ENCODE assay signal across 9 mouse cellular contexts in the genomic region with DNA sequence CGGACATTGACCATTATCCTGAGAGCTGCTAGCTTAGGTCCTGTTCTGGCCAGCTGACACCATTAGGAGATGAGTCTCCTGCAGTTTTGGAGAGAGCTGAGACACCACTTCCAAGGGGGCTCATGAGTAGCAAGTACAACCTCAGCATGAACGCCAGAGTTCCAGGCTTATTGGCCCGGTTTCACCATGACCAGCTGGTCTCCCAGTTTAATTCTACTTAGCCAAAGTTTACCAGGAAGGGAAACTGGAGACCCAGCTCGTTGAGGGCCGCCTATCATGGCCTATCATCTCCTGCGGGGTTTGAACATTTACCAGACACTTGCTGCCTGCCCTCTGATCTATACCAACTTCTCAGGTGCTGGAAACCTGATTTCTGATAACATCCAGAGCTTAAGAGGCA. TPM values are rescaled to one million over a fixed set of nuclear protein-coding genes. Genes with fewer than 3 reads are reported as not detected.
DNase-seq lines count a peak whose midpoint lies in the region; ATAC-seq and TF ChIP-seq lines count a peak whose summit lies in the region.
"Had no signal": no experiment of that assay in that cellular context is flagged by ENCODE, and none has a peak within 500 bp of the region (broad histone marks: within the 10 kb centered on the region; RNA-seq: fewer than 3 reads in every experiment).

No protein-coding gene starts in this region.

- H3K9me3 ChIP-seq in hindbrain, embryonic 10.5 days = no peaks in the 10 kb centered on the region
- no peaks in the 10 kb centered on the region for H3K9me3 ChIP-seq in hindbrain, embryonic 12.5 days (replicated peaks)
- no peaks in the 10 kb centered on the region for H3K9me3 ChIP-seq in ES-E14 (ENCODE audit: control insufficient read depth, insufficient read depth, low read depth, low read length)
- H3K9me3 ChIP-seq in heart, embryonic 11.5 days (replicated peaks; ENCODE audit: control insufficient read depth, low read length) = no peaks in the 10 kb centered on the region
- H3K9me3 ChIP-seq in limb, embryonic 10.5 days (replicated peaks) = no peaks in the 10 kb centered on the region

- no peak for DNase-seq in hindbrain, embryonic 10.5 days (ENCODE audit: low spot score)
- no peak for DNase-seq in ES-E14 (ENCODE audit: low read depth, low spot score)
- no peak for DNase-seq in limb, embryonic 10.5 days (ENCODE audit: low spot score)
- no peak for DNase-seq in right cerebral cortex, postnatal 4 days
- no peak for DNase-seq in gastrocnemius, adult 18-20 months (ENCODE audit: low spot score)
- no peak for DNase-seq in c-Kit-positive CD71-positive TER-119-positive erythroid progenitor cells, embryonic 14.5 days (ENCODE audit: low spot score)

- no peak for ATAC-seq in hindbrain, embryonic 12.5 days (ENCODE audit: low FRiP score)
- no peak for ATAC-seq in heart, embryonic 11.5 days (replicated peaks; ENCODE audit: insufficient number of reproducible peaks, low FRiP score, low TSS enrichment)

- H3K4me2 ChIP-seq in hindbrain, embryonic 12.5 days (replicated peaks) = no peak overlapping the region
- H3K4me2 ChIP-seq in heart, embryonic 11.5 days = peak overlapping the region; percentile 27; the same call in 1 of the 2 replicates

- peaks cover 88% of the 10 kb centered on the region for H3K4me1 ChIP-seq in hindbrain, embryonic 10.5 days (replicated peaks)
- peaks cover 80% of the 10 kb centered on the region for H3K4me1 ChIP-seq in hindbrain, embryonic 12.5 days
- H3K4me1 ChIP-seq in ES-E14 (ENCODE audit: control insufficient read depth in 2 of 2, insufficient read depth in 2 of 2, low read length in 2 of 2, poor library complexity in 1 of 2) = peaks cover 12 to 60% of the 10 kb centered on the region in 2 experiments; a peak in 3 of 4 replicates
- peaks cover 83% of the 10 kb centered on the region for H3K4me1 ChIP-seq in heart, embryonic 11.5 days (ENCODE audit: control insufficient read depth, insufficient read depth, low read length)
- peaks cover 89% of the 10 kb centered on the region for H3K4me1 ChIP-seq in limb, embryonic 10.5 days

- peaks cover 33% of the 10 kb centered on the region for H3K36me3 ChIP-seq in hindbrain, embryonic 10.5 days
- H3K36me3 ChIP-seq in hindbrain, embryonic 12.5 days = peaks cover 27% of the 10 kb centered on the region
- H3K36me3 ChIP-seq in ES-E14 (ENCODE audit: control insufficient read depth, insufficient read depth, low read length, poor library complexity, severe bottlenecking) = peaks cover 38% of the 10 kb centered on the region
- H3K36me3 ChIP-seq in heart, embryonic 11.5 days (ENCODE audit: control insufficient read depth, insufficient read depth, low read length) = peaks cover 3% of the 10 kb centered on the region; the same call in 1 of the 2 replicates
- H3K36me3 ChIP-seq in limb, embryonic 10.5 days = peaks cover 60% of the 10 kb centered on the region

- WGBS in hindbrain, embryonic 10.5 days = 50% methylated on average over 6 of the region's 6 CpGs
- WGBS in hindbrain, embryonic 12.5 days = 45% methylated on average over 6 of the region's 6 CpGs
- 35% methylated on average over 6 of the region's 6 CpGs for WGBS in heart, embryonic 11.5 days (ENCODE audit: insufficient replicate concordance)
- 45% methylated on average over 6 of the region's 6 CpGs for WGBS in limb, embryonic 10.5 days

- no peaks in the 10 kb centered on the region for H3K27me3 ChIP-seq in hindbrain, embryonic 10.5 days (ENCODE audit: insufficient read depth, poor library complexity, severe bottlenecking)
- H3K27me3 ChIP-seq in hindbrain, embryonic 12.5 days = no peaks in the 10 kb centered on the region
- H3K27me3 ChIP-seq in heart, embryonic 11.5 days (ENCODE audit: control insufficient read depth, insufficient read depth, low read length) = no peaks in the 10 kb centered on the region
- H3K27me3 ChIP-seq in limb, embryonic 10.5 days (ENCODE audit: low read depth, poor library complexity, severe bottlenecking) = no peaks in the 10 kb centered on the region

- H3K4me3 ChIP-seq in hindbrain, embryonic 10.5 days = peak overlapping the region; percentile 14; the same call in 1 of the 2 replicates
- H3K4me3 ChIP-seq in hindbrain, embryonic 12.5 days = no peak overlapping the region
- peak overlapping the region in 1 of 2 experiments; percentile 35; a peak in 1 of 4 replicates for H3K4me3 ChIP-seq in ES-E14 (ENCODE audit: insufficient read depth in 1 of 2, low read depth in 1 of 2, low read length in 2 of 2, poor library complexity in 1 of 2, severe bottlenecking in 1 of 2)
- H3K4me3 ChIP-seq in heart, embryonic 11.5 days (ENCODE audit: low read depth, low read length) = no peak overlapping the region
- H3K4me3 ChIP-seq in limb, embryonic 10.5 days = 0 out of 2 replicates have a peak overlapping the region, but pooled peaks have one; percentile 7

- in situ Hi-C loops in ES-E14 (cut with MboI; ENCODE audit: low sequenced_read_pairs in 2 of 2, unreplicated experiment in 2 of 2) = no loop called here

- peak overlapping the region; percentile 63 for H3K27ac ChIP-seq in hindbrain, embryonic 10.5 days
- no peak overlapping the region; the same call in 1 of the 2 replicates for H3K27ac ChIP-seq in hindbrain, embryonic 12.5 days
- peak overlapping the region; percentile 81 for H3K27ac ChIP-seq in ES-E14 (ENCODE audit: insufficient read depth, low read depth, low read length, poor library complexity, severe bottlenecking)
- H3K27ac ChIP-seq in heart, embryonic 11.5 days (ENCODE audit: low read depth, low read length) = peak overlapping the region; percentile 58
- H3K27ac ChIP-seq in limb, embryonic 10.5 days = peak overlapping the region; percentile 59

- H3K9ac ChIP-seq in hindbrain, embryonic 12.5 days = no peak overlapping the region
- H3K9ac ChIP-seq in ES-E14 (ENCODE audit: insufficient read depth, low read depth, low read length, poor library complexity, severe bottlenecking) = peak overlapping the region; percentile 20; the same call in 1 of the 2 replicates
- H3K9ac ChIP-seq in heart, embryonic 11.5 days (ENCODE audit: low read depth, low read length) = no peak overlapping the region

TF ChIP-seq in ES-E14, 5 proteins besides CTCF, POLR2A, EP300 and RAD21:
- no peak for TF ChIP-seq ZNF384 (IDR thresholded peaks at IDR 0.05; ENCODE audit: low read depth, low read length)

RNA-seq across cellular contexts. Expression of a gene that starts 8.8 kb away (rescaled TPM):
- 77.7 and 90.1 TPM in 2 replicates for polyA plus RNA-seq in hindbrain, embryonic 10.5 days (2016; fragmentation: Nextera tagmentation; extraction: Ambion mirVana)
- 111 and 120 TPM in 2 replicates for polyA plus RNA-seq in hindbrain, embryonic 12.5 days (2016; fragmentation: Nextera tagmentation; extraction: Ambion mirVana)
- total RNA-seq in ES-E14 (2012; rRNA removed) = 108 and 147 TPM in 2 replicates
- polyA plus RNA-seq in heart, embryonic 11.5 days (2014; fragmentation: Nextera tagmentation; extraction: Ambion mirVana) = 30.0 and 37.5 TPM in 2 replicates
- polyA plus RNA-seq in limb, embryonic 10.5 days (2016; fragmentation: Nextera tagmentation; extraction: Ambion mirVana) = 90.0 and 110 TPM in 2 replicates
- total RNA-seq in gastrocnemius, adult 18-20 months (2021) = 10 to 100 TPM; 10.0 to 19.2 TPM

RNA-seq across cellular contexts. Expression of a gene that starts 25.4 kb away (rescaled TPM):
- 381 and 439 TPM in 2 replicates for polyA plus RNA-seq in hindbrain, embryonic 10.5 days (2016; fragmentation: Nextera tagmentation; extraction: Ambion mirVana)
- polyA plus RNA-seq in hindbrain, embryonic 12.5 days (2016; fragmentation: Nextera tagmentation; extraction: Ambion mirVana) = 347 and 376 TPM in 2 replicates
- 1,213 and 1,430 TPM in 2 replicates for total RNA-seq in ES-E14 (2012; rRNA removed)
- polyA plus RNA-seq in heart, embryonic 11.5 days (2014; fragmentation: Nextera tagmentation; extraction: Ambion mirVana) = 461 and 517 TPM in 2 replicates
- 449 and 506 TPM in 2 replicates for polyA plus RNA-seq in limb, embryonic 10.5 days (2016; fragmentation: Nextera tagmentation; extraction: Ambion mirVana)
- 100 to 1,000 TPM; 426 to 450 TPM for total RNA-seq in gastrocnemius, adult 18-20 months (2021)

RNA-seq across cellular contexts. Expression of a gene that starts 31.9 kb away (rescaled TPM):
- polyA plus RNA-seq in hindbrain, embryonic 10.5 days (2016; fragmentation: Nextera tagmentation; extraction: Ambion mirVana) = 0.37 and 0.80 TPM in 2 replicates
- polyA plus RNA-seq in hindbrain, embryonic 12.5 days (2016; fragmentation: Nextera tagmentation; extraction: Ambion mirVana) = 0.68 and 0.98 TPM in 2 replicates
- total RNA-seq in ES-E14 (2012; rRNA removed) = 2.3 TPM in 2 replicates
- 0.38 TPM in 1 of 2 replicates, not detected in the other for polyA plus RNA-seq in heart, embryonic 11.5 days (2014; fragmentation: Nextera tagmentation; extraction: Ambion mirVana)
- polyA plus RNA-seq in limb, embryonic 10.5 days (2016; fragmentation: Nextera tagmentation; extraction: Ambion mirVana) = 0.43 and 0.74 TPM in 2 replicates
- not detected for total RNA-seq in gastrocnemius, adult 18-20 months (2021)
- total RNA-seq: common myeloid progenitor, adult 5-6 weeks had no signal

RNA-seq across cellular contexts. Expression of a gene that starts 33.0 kb away (rescaled TPM):
- polyA plus RNA-seq in hindbrain, embryonic 10.5 days (2016; fragmentation: Nextera tagmentation; extraction: Ambion mirVana) = 10.0 and 12.3 TPM in 2 replicates
- 14.1 and 14.8 TPM in 2 replicates for polyA plus RNA-seq in hindbrain, embryonic 12.5 days (2016; fragmentation: Nextera tagmentation; extraction: Ambion mirVana)
- 3.0 and 4.1 TPM in 2 replicates for total RNA-seq in ES-E14 (2012; rRNA removed)
- polyA plus RNA-seq in heart, embryonic 11.5 days (2014; fragmentation: Nextera tagmentation; extraction: Ambion mirVana) = 8.2 and 8.3 TPM in 2 replicates
- 10.9 and 14.0 TPM in 2 replicates for polyA plus RNA-seq in limb, embryonic 10.5 days (2016; fragmentation: Nextera tagmentation; extraction: Ambion mirVana)
- total RNA-seq in gastrocnemius, adult 18-20 months (2021) = under 1 TPM; 0.19 to 0.34 TPM

RNA-seq across cellular contexts. Expression of a gene that starts 41.3 kb away (rescaled TPM):
- polyA plus RNA-seq in hindbrain, embryonic 10.5 days (2016; fragmentation: Nextera tagmentation; extraction: Ambion mirVana) = 19.4 and 20.6 TPM in 2 replicates
- 22.0 and 25.4 TPM in 2 replicates for polyA plus RNA-seq in hindbrain, embryonic 12.5 days (2016; fragmentation: Nextera tagmentation; extraction: Ambion mirVana)
- 14.0 and 18.5 TPM in 2 replicates for total RNA-seq in ES-E14 (2012; rRNA removed)
- 9.2 and 9.9 TPM in 2 replicates for polyA plus RNA-seq in heart, embryonic 11.5 days (2014; fragmentation: Nextera tagmentation; extraction: Ambion mirVana)
- 17.8 and 21.6 TPM in 2 replicates for polyA plus RNA-seq in limb, embryonic 10.5 days (2016; fragmentation: Nextera tagmentation; extraction: Ambion mirVana)
- 1 to 10 TPM; 5.2 to 5.9 TPM for total RNA-seq in gastrocnemius, adult 18-20 months (2021)

Comparison
In these comparisons a context has a peak if more than half of its experiments do, and no peak if none do; other contexts are left out.
1. H3K4me3 ChIP-seq: peak in hindbrain, embryonic 10.5 days (single experiment) and limb, embryonic 10.5 days (single experiment); none in hindbrain, embryonic 12.5 days (single experiment) and heart, embryonic 11.5 days (single experiment).